Mouse (Mus musculus): ENCODE data around the gene Nhs. TPM values are rescaled to one million over a fixed set of nuclear protein-coding genes. Genes with fewer than 3 reads are reported as not detected.

Gene Nhs
- polyA plus RNA-seq, 1 experiment from 2014 or later, result 4.3 TPM

GRCm38 (mm10) chrX:161926683-161927053, 232.9 kb downstream of the Nhs start:
- Histone ChIP-seq H3K4me2 (replicated peaks) (no peak overlapping the region), H3K27ac (0 out of 2 replicates have a peak overlapping the region, but pooled peaks have one; percentile 20), H3K36me3 (replicated peaks; ENCODE audit: control insufficient read depth, insufficient read depth) (no peaks in the 10 kb centered on the region), H3K9me3 (ENCODE audit: control insufficient read depth, low read length) (no peaks in the 10 kb centered on the region), H3K9ac (no peak overlapping the region), H3K27me3 (ENCODE audit: control insufficient read depth, insufficient read depth, low read length) (peaks cover 40% of the 10 kb centered on the region), H3K4me1 (replicated peaks; ENCODE audit: control insufficient read depth, insufficient read depth, low read length) (no peaks in the 10 kb centered on the region), H3K4me3 (replicated peaks; ENCODE audit: low read length) (no peak overlapping the region)
- no peak for DNase-seq (ENCODE audit: low spot score)
- ATAC-seq (ENCODE audit: low FRiP score), result no peak

GRCm38 (mm10) chrX:161925973-161926682, 233.4 kb downstream of the Nhs start:
- H3K4me2 ChIP-seq (replicated peaks), result peak overlapping the region; percentile 22
- no peaks in the 10 kb centered on the region for H3K4me1 ChIP-seq (replicated peaks; ENCODE audit: control insufficient read depth, insufficient read depth, low read length)
- H3K4me3 ChIP-seq (replicated peaks; ENCODE audit: low read length), result no peak overlapping the region
- DNase-seq (ENCODE audit: low spot score) (no peak), ATAC-seq (ENCODE audit: low FRiP score) (peak; percentile 64; the same call in 1 of the 2 replicates)
- 33% methylated on average over 6 of the region's 6 CpGs for WGBS
- no peaks in the 10 kb centered on the region for H3K9me3 ChIP-seq (ENCODE audit: control insufficient read depth, low read length)
- peaks cover 44% of the 10 kb centered on the region for H3K27me3 ChIP-seq (ENCODE audit: control insufficient read depth, insufficient read depth, low read length)
- peak overlapping the region; percentile 20; the same call in 1 of the 2 replicates for H3K27ac ChIP-seq
- H3K9ac ChIP-seq, result no peak overlapping the region
- no peaks in the 10 kb centered on the region for H3K36me3 ChIP-seq (replicated peaks; ENCODE audit: control insufficient read depth, insufficient read depth)

DNA sequence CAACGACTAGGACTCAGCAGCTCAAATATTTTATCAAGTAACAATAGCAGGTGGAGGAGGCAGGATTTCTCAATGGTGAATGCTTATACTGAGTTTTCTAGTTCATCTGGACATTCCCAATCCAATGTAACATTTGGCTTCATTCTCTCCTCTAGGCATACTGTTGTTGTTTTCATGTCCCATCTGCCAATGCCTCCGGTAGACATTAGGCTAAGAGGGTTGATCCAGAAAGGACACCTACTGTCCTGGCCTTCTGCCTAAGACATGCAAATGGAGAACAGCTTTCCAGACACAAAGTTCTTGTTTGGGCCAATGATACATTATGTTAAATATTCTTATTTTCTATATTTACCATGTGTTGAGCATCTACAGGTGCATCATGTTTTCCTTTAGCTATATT, 236.9 kb downstream of the Nhs start:
- no peak overlapping the region for H3K4me3 ChIP-seq (replicated peaks; ENCODE audit: low read length)
- no peak overlapping the region for H3K4me2 ChIP-seq (replicated peaks)
- no peaks in the 10 kb centered on the region for H3K4me1 ChIP-seq (replicated peaks; ENCODE audit: control insufficient read depth, insufficient read depth, low read length)
- no peak overlapping the region for H3K9ac ChIP-seq
- no peak overlapping the region for H3K27ac ChIP-seq
- ATAC-seq (ENCODE audit: low FRiP score) (no peak), DNase-seq (ENCODE audit: low spot score) (no peak)
- H3K36me3 ChIP-seq (replicated peaks; ENCODE audit: control insufficient read depth, insufficient read depth), result no peaks in the 10 kb centered on the region
- 86% methylated on average over 2 of the region's 2 CpGs for WGBS
- H3K9me3 ChIP-seq (ENCODE audit: control insufficient read depth, low read length), result no peaks in the 10 kb centered on the region
- peaks cover 55% of the 10 kb centered on the region for H3K27me3 ChIP-seq (ENCODE audit: control insufficient read depth, insufficient read depth, low read length)

DNA sequence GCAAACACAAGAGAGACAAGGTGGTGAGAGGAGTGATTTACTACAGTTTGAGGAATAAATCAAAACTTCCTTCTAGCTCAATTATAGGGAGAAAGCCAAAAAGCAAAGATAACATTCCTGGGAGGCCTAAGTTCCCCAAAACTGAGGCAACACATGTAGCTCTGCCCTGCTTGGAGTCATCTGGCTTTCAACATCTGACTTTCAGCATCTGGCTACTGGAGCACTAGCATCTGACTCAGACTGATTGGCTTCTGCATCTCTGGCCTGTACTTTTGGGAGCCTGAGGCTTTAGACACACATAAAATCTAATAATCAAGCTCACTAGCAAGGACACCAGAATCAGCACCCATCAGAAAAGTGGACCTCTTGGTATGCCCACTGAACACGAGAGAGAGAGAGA, 237.9 kb downstream of the Nhs start:
- 67% methylated on average over 1 of the region's 1 CpGs for WGBS

DNA sequence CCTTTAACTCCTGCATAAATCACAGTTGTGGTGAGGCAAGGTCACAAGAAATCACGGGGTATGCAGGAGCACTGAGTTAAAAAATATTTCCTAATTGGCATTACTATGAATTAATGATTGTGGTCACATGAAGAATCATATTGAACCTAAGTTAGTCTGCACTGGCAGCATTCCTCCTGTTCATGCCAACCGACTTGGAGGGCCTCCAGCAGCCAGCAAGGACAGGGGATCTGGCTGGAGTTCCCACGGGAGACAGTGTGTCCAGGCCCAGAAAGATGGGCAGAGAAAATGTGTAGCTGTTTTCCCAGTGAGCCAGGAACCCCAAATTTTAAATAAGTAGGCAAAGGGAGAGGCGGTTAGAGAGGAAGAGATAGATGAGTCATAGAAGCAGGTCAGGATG, 249.6 kb downstream of the Nhs start:
- Histone ChIP-seq H3K9me3 (ENCODE audit: control insufficient read depth, low read length) (no peaks in the 10 kb centered on the region), H3K4me2 (replicated peaks) (peak overlapping the region; percentile 70; the same call in 1 of the 2 replicates), H3K27ac (no peak overlapping the region), H3K27me3 (ENCODE audit: control insufficient read depth, insufficient read depth, low read length) (peaks cover 37% of the 10 kb centered on the region), H3K36me3 (replicated peaks; ENCODE audit: control insufficient read depth, insufficient read depth) (no peaks in the 10 kb centered on the region), H3K4me1 (replicated peaks; ENCODE audit: control insufficient read depth, insufficient read depth, low read length) (no peaks in the 10 kb centered on the region), H3K4me3 (replicated peaks; ENCODE audit: low read length) (no peak overlapping the region), H3K9ac (no peak overlapping the region)
- ATAC-seq (ENCODE audit: low FRiP score) (no peak), DNase-seq (ENCODE audit: low spot score) (no peak)
- whole genome bisulfite sequencing, result 66% methylated on average over 4 of the region's 4 CpGs

More for the DNA sequence above, 237.9 kb downstream of the Nhs start:
- Histone ChIP-seq H3K9me3 (ENCODE audit: control insufficient read depth, low read length) (no peaks in the 10 kb centered on the region), H3K4me1 (replicated peaks; ENCODE audit: control insufficient read depth, insufficient read depth, low read length) (no peaks in the 10 kb centered on the region), H3K4me3 (replicated peaks; ENCODE audit: low read length) (no peak overlapping the region), H3K9ac (no peak overlapping the region), H3K4me2 (replicated peaks) (no peak overlapping the region), H3K36me3 (replicated peaks; ENCODE audit: control insufficient read depth, insufficient read depth) (no peaks in the 10 kb centered on the region), H3K27ac (no peak overlapping the region), H3K27me3 (ENCODE audit: control insufficient read depth, insufficient read depth, low read length) (peaks cover 56% of the 10 kb centered on the region)
- no peak for DNase-seq (ENCODE audit: low spot score)
- ATAC-seq (ENCODE audit: low FRiP score), result no peak

DNA sequence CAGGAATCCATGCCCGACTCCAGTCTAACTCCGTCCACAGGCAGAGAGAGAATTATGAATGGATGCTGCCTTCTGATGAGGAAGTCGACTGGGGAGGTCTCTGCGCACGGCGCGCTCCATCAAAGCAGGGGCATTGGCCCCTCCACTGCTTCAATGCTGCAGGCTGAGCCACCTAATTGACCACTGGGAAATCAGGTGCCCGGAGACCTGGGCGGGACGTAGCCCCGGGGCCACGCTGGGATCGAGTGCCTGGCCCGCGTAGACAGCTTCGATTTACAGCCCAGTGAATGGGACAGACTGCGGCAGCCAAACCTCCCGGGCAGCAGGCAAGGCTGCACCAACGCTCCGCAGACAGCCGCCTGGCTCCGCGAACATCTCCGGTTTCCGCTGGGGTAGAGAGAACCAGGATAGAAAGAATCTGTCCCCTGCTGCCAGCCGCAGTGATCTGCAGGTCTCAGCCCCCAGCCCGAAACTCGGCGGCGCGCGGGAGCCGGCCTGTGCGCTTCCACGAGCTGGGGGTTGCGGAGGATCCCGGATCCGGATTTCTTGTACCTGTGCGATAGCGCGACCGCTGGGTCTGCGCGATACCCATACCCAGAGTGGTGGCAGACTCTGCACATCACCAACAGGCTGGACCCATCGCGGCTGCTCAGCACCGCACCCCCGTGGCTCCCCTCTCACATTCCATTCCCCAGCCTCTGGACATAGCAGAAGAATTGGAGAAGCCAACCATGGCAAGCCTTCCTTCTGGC, 250.7 kb downstream of the Nhs start:
- H3K4me1 ChIP-seq (replicated peaks; ENCODE audit: control insufficient read depth, insufficient read depth, low read length), result no peaks in the 10 kb centered on the region
- no peaks in the 10 kb centered on the region for H3K36me3 ChIP-seq (replicated peaks; ENCODE audit: control insufficient read depth, insufficient read depth)
- peak overlapping the region; percentile 70 for H3K4me2 ChIP-seq (replicated peaks)
- ATAC-seq (ENCODE audit: low FRiP score) (peak; percentile 75), DNase-seq (ENCODE audit: low spot score) (peak; percentile 25)
- peak overlapping the region; percentile 49 for H3K4me3 ChIP-seq (replicated peaks; ENCODE audit: low read length)
- WGBS, result 14% methylated on average over 48 of the region's 48 CpGs
- H3K9ac ChIP-seq, result peak overlapping the region; percentile 64
- H3K9me3 ChIP-seq (ENCODE audit: control insufficient read depth, low read length), result no peaks in the 10 kb centered on the region
- H3K27ac ChIP-seq, result peak overlapping the region; percentile 83
- H3K27me3 ChIP-seq (ENCODE audit: control insufficient read depth, insufficient read depth, low read length), result peaks cover 36% of the 10 kb centered on the region

DNA sequence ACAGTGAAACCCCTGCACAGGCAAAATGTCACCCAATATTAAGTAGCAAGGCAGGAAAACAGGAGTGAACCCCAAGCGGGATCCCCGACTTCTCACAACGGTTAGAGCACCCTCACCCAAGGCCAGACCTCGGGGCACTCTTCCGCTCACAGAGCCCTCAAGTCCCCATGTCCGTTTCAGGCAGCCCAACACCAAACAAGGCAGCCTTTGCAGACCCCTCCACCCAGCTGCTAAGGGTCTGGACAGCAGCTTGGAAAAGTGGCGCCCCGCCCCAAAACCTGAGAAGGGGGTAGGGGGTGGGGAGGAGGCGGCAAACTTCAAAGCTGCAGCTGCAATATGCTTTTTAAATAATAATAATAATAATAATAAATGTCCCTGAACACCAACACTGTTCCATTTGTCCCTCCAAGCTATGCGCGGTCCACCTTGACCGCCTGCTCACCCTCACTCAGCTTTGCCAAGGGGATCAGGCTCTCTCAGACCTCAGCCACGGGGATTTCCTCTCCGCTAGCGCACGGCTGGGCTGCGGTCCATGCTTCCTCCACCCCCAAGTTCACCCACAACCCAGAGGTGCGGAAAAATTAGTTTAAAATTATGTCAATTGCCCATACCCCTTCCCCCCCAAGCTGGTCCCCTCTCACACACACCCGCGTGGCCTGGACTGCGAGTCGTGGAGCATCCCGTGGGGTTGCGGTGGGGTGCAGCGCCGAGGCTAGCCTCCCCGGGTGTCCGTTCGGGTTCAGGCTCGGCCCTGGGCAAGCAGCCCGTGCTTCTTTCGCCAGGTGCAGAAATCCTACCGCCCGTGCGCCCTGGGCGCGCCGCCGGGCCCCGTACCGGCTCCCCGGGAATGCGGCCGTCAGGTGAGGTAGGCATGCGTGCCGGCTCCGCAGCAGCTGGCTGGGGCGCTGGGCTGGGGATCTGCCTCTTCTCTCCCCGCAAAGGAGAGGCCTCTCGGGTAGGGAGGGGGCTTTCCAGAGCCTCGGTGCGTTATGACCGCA, 251.6 kb downstream of the Nhs start:
- Histone ChIP-seq H3K4me1 (replicated peaks; ENCODE audit: control insufficient read depth, insufficient read depth, low read length) (no peaks in the 10 kb centered on the region), H3K27ac (peak overlapping the region; percentile 83), H3K9ac (peak overlapping the region; percentile 64), H3K9me3 (ENCODE audit: control insufficient read depth, low read length) (no peaks in the 10 kb centered on the region), H3K4me2 (replicated peaks) (peak overlapping the region; percentile 70), H3K4me3 (replicated peaks; ENCODE audit: low read length) (peak overlapping the region; percentile 49), H3K27me3 (ENCODE audit: control insufficient read depth, insufficient read depth, low read length) (peaks cover 39% of the 10 kb centered on the region), H3K36me3 (replicated peaks; ENCODE audit: control insufficient read depth, insufficient read depth) (no peaks in the 10 kb centered on the region)
- DNase-seq (ENCODE audit: low spot score) (no peak), ATAC-seq (ENCODE audit: low FRiP score) (peak; percentile 44)
- 19% methylated on average over 50 of the region's 53 CpGs for WGBS

DNA sequence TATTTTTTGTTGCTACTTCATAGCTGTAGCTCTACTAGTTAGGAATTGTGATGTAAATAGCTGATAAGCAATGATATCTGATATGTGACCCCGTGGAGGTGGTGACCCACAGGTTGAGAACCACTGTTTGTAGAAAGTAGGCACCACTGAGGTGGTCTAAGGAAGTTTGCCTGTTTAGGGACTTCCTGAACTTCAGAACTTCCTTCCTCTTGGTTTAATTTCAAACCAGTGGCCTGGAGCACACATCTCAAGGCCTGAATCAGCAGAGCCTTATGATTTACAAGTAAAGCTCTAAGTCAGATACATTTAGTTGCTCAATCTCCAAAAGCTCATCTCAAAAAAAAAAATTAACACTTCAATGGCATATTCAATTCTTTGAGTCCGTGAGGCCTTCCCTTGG, 265.1 kb downstream of the Nhs start:
- Histone ChIP-seq H3K4me1 (replicated peaks; ENCODE audit: control insufficient read depth, insufficient read depth, low read length) (no peaks in the 10 kb centered on the region), H3K27me3 (ENCODE audit: control insufficient read depth, insufficient read depth, low read length) (peaks cover 43% of the 10 kb centered on the region), H3K4me3 (replicated peaks; ENCODE audit: low read length) (no peak overlapping the region), H3K9me3 (ENCODE audit: control insufficient read depth, low read length) (no peaks in the 10 kb centered on the region), H3K36me3 (replicated peaks; ENCODE audit: control insufficient read depth, insufficient read depth) (no peaks in the 10 kb centered on the region), H3K27ac (no peak overlapping the region), H3K9ac (no peak overlapping the region), H3K4me2 (replicated peaks) (no peak overlapping the region)
- no peak for ATAC-seq (ENCODE audit: low FRiP score)
- WGBS, result 65% methylated on average over 2 of the region's 2 CpGs
- no peak for DNase-seq (ENCODE audit: low spot score)

- H3K4me2 ChIP-seq (replicated peaks), result no peak overlapping the region
- 82% methylated on average over 3 of the region's 3 CpGs for WGBS
- DNase-seq (ENCODE audit: low spot score) (no peak), ATAC-seq (ENCODE audit: low FRiP score) (no peak)
- H3K9ac ChIP-seq, result no peak overlapping the region
- H3K27me3 ChIP-seq (ENCODE audit: control insufficient read depth, insufficient read depth, low read length), result 0 out of 2 replicates have a peak, but pooled peaks cover 3% of the 10 kb centered on the region
- H3K9me3 ChIP-seq (ENCODE audit: control insufficient read depth, low read length), result no peaks in the 10 kb centered on the region
- H3K36me3 ChIP-seq (replicated peaks; ENCODE audit: control insufficient read depth, insufficient read depth), result no peaks in the 10 kb centered on the region
- no peaks in the 10 kb centered on the region for H3K4me1 ChIP-seq (replicated peaks; ENCODE audit: control insufficient read depth, insufficient read depth, low read length)
- H3K27ac ChIP-seq, result no peak overlapping the region
- H3K4me3 ChIP-seq (replicated peaks; ENCODE audit: low read length), result no peak overlapping the region
Observed at GRCm38 (mm10) chrX:161883661-161884060, 275.9 kb downstream of the Nhs start.

All from hindbrain, embryonic 14.5 days (tissue).